Mouse (Mus musculus): Measurements from ENCODE around the gene Tgfb1i1. TPM values are rescaled to one million over a fixed set of nuclear protein-coding genes. Genes with fewer than 3 reads are reported as not detected.

The Tgfb1i1 gene
- 40.9 and 45.3 TPM in 2 replicates for polyA plus RNA-seq (2016; fragmentation: Nextera tagmentation; extraction: Ambion mirVana)

DNA sequence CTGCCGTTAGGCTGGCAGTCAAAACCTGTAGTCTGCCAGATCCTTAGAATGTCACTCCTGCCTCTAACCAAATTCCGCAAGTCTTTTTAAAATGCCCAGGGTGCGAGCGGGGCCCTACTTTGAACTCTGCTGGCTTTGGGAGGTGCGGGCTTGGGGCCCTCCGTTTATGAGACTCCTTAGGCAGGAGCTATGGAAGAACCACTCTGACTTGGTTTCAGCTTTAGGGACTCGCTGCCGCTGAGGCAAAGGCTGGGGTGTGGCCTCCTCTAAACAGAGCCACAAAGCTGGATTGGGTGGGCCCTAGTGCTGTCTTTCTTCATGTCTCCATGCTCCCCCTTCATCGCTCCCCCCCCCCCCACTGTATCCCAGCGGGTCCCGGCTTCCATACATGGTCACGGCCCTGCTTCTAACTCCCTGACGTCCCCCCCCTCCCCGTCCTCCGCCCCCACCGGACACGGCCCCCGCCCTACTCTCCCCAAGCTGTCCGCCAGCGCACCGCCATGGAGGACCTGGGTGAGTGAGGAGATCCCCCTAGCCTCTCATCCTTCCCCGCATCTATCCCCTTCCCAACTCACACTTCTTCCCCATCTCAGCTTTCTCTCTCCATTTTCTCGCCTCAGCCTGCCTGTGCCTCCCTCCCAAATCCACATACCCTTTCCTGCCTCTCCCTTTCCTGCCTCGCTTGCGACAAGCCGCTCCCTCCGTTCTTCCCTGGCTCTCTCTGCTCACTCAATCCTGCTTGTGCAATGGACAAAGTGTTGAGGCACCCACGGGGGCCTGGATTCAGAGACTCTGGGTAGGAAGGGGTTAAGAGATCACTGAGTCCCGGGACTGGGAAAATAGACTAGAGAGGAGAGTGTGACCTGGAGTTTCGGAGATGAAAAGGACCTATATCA, at the start of gene Tgfb1i1:
Tgfb1i1 (plus strand) TSS at position 317 of the 896 bp plus-strand sequence.
- peaks cover 31% of the 10 kb centered on the region for H3K36me3 ChIP-seq
- no peaks in the 10 kb centered on the region for H3K9me3 ChIP-seq (replicated peaks)
- 3% methylated on average over 29 of the region's 30 CpGs for WGBS
- peak within 1 kb of the TSS; percentile 52 for H3K4me3 ChIP-seq
- peaks cover 58% of the 10 kb centered on the region for H3K4me1 ChIP-seq
- peak; percentile 58 for DNase-seq (ENCODE audit: low spot score)
- peak within 1 kb of the TSS; percentile 81 for H3K27ac ChIP-seq (replicated peaks)
- H3K27me3 ChIP-seq (ENCODE audit: low read depth, poor library complexity, severe bottlenecking), result peaks cover 59% of the 10 kb centered on the region

GRCm38 (mm10) chr7:128201607-128202006, 45.0 kb upstream of the Tgfb1i1 start:
- WGBS, result 86% methylated on average over 9 of the region's 9 CpGs
- H3K4me1 ChIP-seq, result no peaks in the 10 kb centered on the region
- H3K4me3 ChIP-seq, result no peak overlapping the region
- no peaks in the 10 kb centered on the region for H3K27me3 ChIP-seq (ENCODE audit: low read depth, poor library complexity, severe bottlenecking)
- DNase-seq (ENCODE audit: low spot score), result no peak
- no peaks in the 10 kb centered on the region for H3K9me3 ChIP-seq (replicated peaks)
- no peak overlapping the region for H3K27ac ChIP-seq (replicated peaks)
- H3K36me3 ChIP-seq, result no peaks in the 10 kb centered on the region

GRCm38 (mm10) chr7:128203071-128203470, 43.5 kb upstream of the Tgfb1i1 start:
- Histone ChIP-seq H3K36me3 (no peaks in the 10 kb centered on the region), H3K27ac (replicated peaks) (no peak overlapping the region), H3K4me1 (no peaks in the 10 kb centered on the region), H3K9me3 (replicated peaks) (no peaks in the 10 kb centered on the region), H3K4me3 (no peak overlapping the region), H3K27me3 (ENCODE audit: low read depth, poor library complexity, severe bottlenecking) (no peaks in the 10 kb centered on the region)
- 80% methylated on average over 9 of the region's 9 CpGs for WGBS
- no peak for DNase-seq (ENCODE audit: low spot score)

DNA sequence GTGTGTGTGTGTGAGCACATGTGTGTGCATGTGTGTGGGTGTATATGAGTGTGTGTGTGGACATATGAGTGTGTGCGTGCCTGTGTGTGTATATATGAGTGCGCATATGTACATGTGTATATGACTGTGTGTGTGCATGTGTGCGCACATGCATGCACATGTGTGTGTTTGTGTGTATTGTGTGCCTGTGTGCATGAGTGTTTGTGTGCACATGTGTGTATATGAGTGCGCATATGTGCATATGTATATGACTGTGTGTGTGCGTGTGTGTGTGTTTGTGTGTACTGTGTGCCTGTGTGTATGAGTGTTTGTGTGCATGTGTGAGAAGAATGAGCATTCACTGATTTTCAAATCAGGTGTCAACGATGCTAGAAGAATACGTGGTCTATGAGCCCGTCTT, 42.4 kb upstream of the Tgfb1i1 start:
- 92% methylated on average over 8 of the region's 8 CpGs for WGBS
- Histone ChIP-seq H3K27me3 (ENCODE audit: low read depth, poor library complexity, severe bottlenecking) (no peaks in the 10 kb centered on the region), H3K4me3 (no peak overlapping the region), H3K36me3 (no peaks in the 10 kb centered on the region), H3K27ac (replicated peaks) (no peak overlapping the region), H3K9me3 (replicated peaks) (no peaks in the 10 kb centered on the region), H3K4me1 (no peaks in the 10 kb centered on the region)
- DNase-seq (ENCODE audit: low spot score), result no peak

- no peaks in the 10 kb centered on the region for H3K4me1 ChIP-seq
- H3K36me3 ChIP-seq, result no peaks in the 10 kb centered on the region
- no peak for DNase-seq (ENCODE audit: low spot score)
- H3K9me3 ChIP-seq (replicated peaks), result no peaks in the 10 kb centered on the region
- H3K27ac ChIP-seq (replicated peaks), result no peak overlapping the region
- no peak overlapping the region for H3K4me3 ChIP-seq
- 87% methylated on average over 18 of the region's 18 CpGs for WGBS
- H3K27me3 ChIP-seq (ENCODE audit: low read depth, poor library complexity, severe bottlenecking), result no peaks in the 10 kb centered on the region
Measured at GRCm38 (mm10) chr7:128205695-128206094, 40.9 kb upstream of the Tgfb1i1 start.

- 83% methylated on average over 6 of the region's 6 CpGs for WGBS
- H3K27ac ChIP-seq (replicated peaks), result no peak within 1 kb of the TSS
- no peak within 1 kb of the TSS for H3K4me3 ChIP-seq
Measured at GRCm38 (mm10) chr7:128206152-128206551, 40.5 kb upstream of the Tgfb1i1 start, which contains the start of gene Cox6a2. Gene Cox6a2, minus strand, starts transcription at chr7:128206387.

DNA sequence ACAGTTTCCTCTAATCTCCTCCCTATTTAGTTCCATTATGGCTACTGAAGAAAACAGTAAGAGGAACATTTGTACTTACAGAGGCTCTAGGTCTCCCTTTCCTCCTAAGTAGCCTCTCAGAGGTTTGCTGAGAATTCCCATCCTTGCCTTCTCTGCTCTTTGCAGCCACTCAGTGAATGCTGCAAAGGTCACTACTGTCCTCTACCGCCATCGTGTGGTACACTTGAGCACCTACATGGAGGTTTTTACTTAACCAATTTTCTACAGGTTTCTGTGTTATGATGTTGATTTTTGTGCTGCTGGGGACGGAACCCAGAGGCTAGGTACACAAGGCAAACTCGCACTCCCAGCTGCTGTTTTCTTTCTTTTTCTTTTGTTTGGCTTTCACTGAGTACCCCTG, 38.4 kb upstream of the Tgfb1i1 start:
- no peaks in the 10 kb centered on the region for H3K27me3 ChIP-seq (ENCODE audit: low read depth, poor library complexity, severe bottlenecking)
- WGBS, result 12% methylated on average over 4 of the region's 4 CpGs

More at GRCm38 (mm10) chr7:128206152-128206551, 40.5 kb upstream of the Tgfb1i1 start, which contains the start of gene Cox6a2:
- Histone ChIP-seq H3K4me1 (no peaks in the 10 kb centered on the region), H3K9me3 (replicated peaks) (no peaks in the 10 kb centered on the region), H3K36me3 (no peaks in the 10 kb centered on the region), H3K27me3 (ENCODE audit: low read depth, poor library complexity, severe bottlenecking) (no peaks in the 10 kb centered on the region)
- no peak for DNase-seq (ENCODE audit: low spot score)

GRCm38 (mm10) chr7:128209826-128210225, 36.8 kb upstream of the Tgfb1i1 start:
- H3K4me1 ChIP-seq, result no peaks in the 10 kb centered on the region
- H3K4me3 ChIP-seq, result no peak overlapping the region
- no peak for DNase-seq (ENCODE audit: low spot score)
- H3K27me3 ChIP-seq (ENCODE audit: low read depth, poor library complexity, severe bottlenecking), result no peaks in the 10 kb centered on the region
- 79% methylated on average over 3 of the region's 3 CpGs for WGBS
- no peak overlapping the region for H3K27ac ChIP-seq (replicated peaks)
- H3K9me3 ChIP-seq (replicated peaks), result no peaks in the 10 kb centered on the region
- no peaks in the 10 kb centered on the region for H3K36me3 ChIP-seq

More for the DNA sequence above, 38.4 kb upstream of the Tgfb1i1 start:
- H3K4me3 ChIP-seq, result no peak overlapping the region
- peak; percentile 44 for DNase-seq (ENCODE audit: low spot score)
- no peaks in the 10 kb centered on the region for H3K4me1 ChIP-seq
- H3K36me3 ChIP-seq, result no peaks in the 10 kb centered on the region
- no peaks in the 10 kb centered on the region for H3K9me3 ChIP-seq (replicated peaks)
- no peak overlapping the region for H3K27ac ChIP-seq (replicated peaks)

GRCm38 (mm10) chr7:128219952-128220351, 26.7 kb upstream of the Tgfb1i1 start:
- no peak for DNase-seq (ENCODE audit: low spot score)
- Histone ChIP-seq H3K4me3 (no peak overlapping the region), H3K4me1 (no peaks in the 10 kb centered on the region), H3K27me3 (ENCODE audit: low read depth, poor library complexity, severe bottlenecking) (no peaks in the 10 kb centered on the region), H3K9me3 (replicated peaks) (no peaks in the 10 kb centered on the region), H3K27ac (replicated peaks) (no peak overlapping the region), H3K36me3 (no peaks in the 10 kb centered on the region)
- WGBS, result 88% methylated on average over 4 of the region's 4 CpGs

- H3K27ac ChIP-seq (replicated peaks), result no peak overlapping the region
- no peaks in the 10 kb centered on the region for H3K36me3 ChIP-seq
- H3K4me1 ChIP-seq, result no peaks in the 10 kb centered on the region
- no peaks in the 10 kb centered on the region for H3K9me3 ChIP-seq (replicated peaks)
- no peak overlapping the region for H3K4me3 ChIP-seq
- H3K27me3 ChIP-seq (ENCODE audit: low read depth, poor library complexity, severe bottlenecking), result no peaks in the 10 kb centered on the region
- WGBS, result 86% methylated on average over 3 of the region's 3 CpGs
- DNase-seq (ENCODE audit: low spot score), result peak; percentile 1
Measured at GRCm38 (mm10) chr7:128220936-128221335, 25.7 kb upstream of the Tgfb1i1 start.

DNA sequence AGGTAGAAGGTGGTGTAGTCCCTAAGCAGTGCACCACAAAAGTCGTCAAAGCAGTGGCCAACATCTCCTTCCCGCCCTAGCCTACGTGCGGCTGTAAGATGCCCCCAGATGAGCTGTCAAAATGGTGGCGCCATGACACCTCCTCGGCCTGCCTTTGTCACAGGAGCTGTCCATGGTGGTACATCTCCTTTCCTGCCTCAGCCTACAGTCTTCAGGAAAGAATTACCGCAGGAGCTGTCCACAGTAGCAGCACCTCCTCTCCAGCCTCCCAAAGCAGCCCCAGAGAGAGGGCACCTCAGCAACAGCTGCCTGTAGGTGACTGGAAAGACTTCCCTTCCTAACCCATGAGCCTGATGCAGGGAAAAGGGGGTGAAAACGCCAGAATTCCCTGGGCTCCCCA, 14.9 kb upstream of the Tgfb1i1 start:
- Histone ChIP-seq H3K27me3 (ENCODE audit: low read depth, poor library complexity, severe bottlenecking) (no peaks in the 10 kb centered on the region), H3K27ac (replicated peaks) (no peak overlapping the region), H3K36me3 (peaks cover 4% of the 10 kb centered on the region; the same call in 1 of the 2 replicates), H3K4me3 (no peak overlapping the region; the same call in 1 of the 2 replicates), H3K9me3 (replicated peaks) (no peaks in the 10 kb centered on the region), H3K4me1 (peaks cover 6% of the 10 kb centered on the region)
- no peak for DNase-seq (ENCODE audit: low spot score)
- 35% methylated on average over 8 of the region's 8 CpGs for WGBS

GRCm38 (mm10) chr7:128234796-128235195, 11.8 kb upstream of the Tgfb1i1 start:
- H3K36me3 ChIP-seq, result peaks cover 7% of the 10 kb centered on the region
- H3K27me3 ChIP-seq (ENCODE audit: low read depth, poor library complexity, severe bottlenecking), result no peaks in the 10 kb centered on the region
- no peak overlapping the region for H3K4me3 ChIP-seq
- H3K27ac ChIP-seq (replicated peaks), result no peak overlapping the region
- no peaks in the 10 kb centered on the region for H3K9me3 ChIP-seq (replicated peaks)
- DNase-seq (ENCODE audit: low spot score), result peak; percentile 4
- H3K4me1 ChIP-seq, result peaks cover 22% of the 10 kb centered on the region
- 89% methylated on average over 2 of the region's 2 CpGs for WGBS

GRCm38 (mm10) chr7:128235481-128235880, 11.1 kb upstream of the Tgfb1i1 start:
- no peak overlapping the region for H3K4me3 ChIP-seq
- no peaks in the 10 kb centered on the region for H3K27me3 ChIP-seq (ENCODE audit: low read depth, poor library complexity, severe bottlenecking)
- no peak overlapping the region for H3K27ac ChIP-seq (replicated peaks)
- DNase-seq (ENCODE audit: low spot score), result no peak
- no peaks in the 10 kb centered on the region for H3K9me3 ChIP-seq (replicated peaks)
- 91% methylated on average over 1 of the region's 1 CpGs for WGBS
- H3K36me3 ChIP-seq, result peaks cover 14% of the 10 kb centered on the region
- H3K4me1 ChIP-seq, result peaks cover 28% of the 10 kb centered on the region
